Mouse (Mus musculus) embryonic facial prominence, embryonic 14.5 days (tissue): ENCODE results near the gene Nutm2. TPM values are rescaled to one million over a fixed set of nuclear protein-coding genes. Genes with fewer than 3 reads are reported as not detected.

ENCODE experiments used
- ATAC-seq: fragments of 200-750 bp; cut with Nextera tagmentation; 2 replicates; pipeline ENCODE4 v1.8.0; 2017; ENCODE audit warnings: low read depth, moderate number of reproducible peaks, moderate TSS enrichment
- DNase-seq: peaks from one replicate; pipeline ENCODE4 v3.0.0-alpha.2; 2015; ENCODE audit warnings: low spot score
- H3K27ac ChIP-seq: fragments of 300-500 bp; sonication (generic); replicated peaks from 2 replicates; pipeline ENCODE4 v1.5.1; 2014; ENCODE audit warnings: low read depth, mild to moderate bottlenecking, low read length, moderate library complexity
- H3K27me3 ChIP-seq: fragments of 300-500 bp; sonication (generic); replicated peaks from 2 replicates; pipeline ENCODE4 v1.6.1; 2014; ENCODE audit warnings: low read length; ENCODE audit not compliant: control insufficient read depth, insufficient read depth
- H3K36me3 ChIP-seq: fragments of 300-500 bp; sonication (generic); 2 replicates; pipeline ENCODE4 v1.6.1; 2014; ENCODE audit warnings: low read length, mixed read lengths; ENCODE audit not compliant: control insufficient read depth, insufficient read depth
- H3K4me1 ChIP-seq: fragments of 300-500 bp; sonication (generic); 2 replicates; pipeline ENCODE4 v1.6.1; 2014; ENCODE audit warnings: antibody characterized with exemption, low read length; ENCODE audit not compliant: control insufficient read depth, insufficient read depth
- H3K4me2 ChIP-seq: fragments of 300-500 bp; sonication (generic); 2 replicates; pipeline ENCODE4 v1.6.1; 2014; ENCODE audit warnings: low read depth, mild to moderate bottlenecking, low read length, moderate library complexity, mixed read lengths
- H3K4me3 ChIP-seq: fragments of 300-500 bp; sonication (generic); 2 replicates; pipeline ENCODE4 v1.5.1; 2014; ENCODE audit warnings: low read depth, mild to moderate bottlenecking, low read length
- H3K9ac ChIP-seq: fragments of 300-500 bp; sonication (generic); 2 replicates; pipeline ENCODE4 v1.6.1; 2014; ENCODE audit warnings: low read depth, mild to moderate bottlenecking, low read length, moderate library complexity, mixed read lengths
- H3K9me3 ChIP-seq: fragments of 300-500 bp; sonication (generic); 2 replicates; pipeline ENCODE4 v1.6.1; 2016; ENCODE audit warnings: low read length; ENCODE audit not compliant: control insufficient read depth
- WGBS: fragments of 180-500 bp; shearing (Covaris S2); extraction: QIAGEN DNeasy Blood & Tissue Kit; methylation state at CpG from one replicate; pipeline ENCODE4 v1.1.7; 2014; 5-methylcytosine and 5-hydroxymethylcytosine counted together
- polyA plus RNA-seq: library from polyadenylated mRNA; unstranded; fragments of >200 nt; fragmentation: Nextera tagmentation; extraction: Ambion mirVana; gene quantifications from 2 replicates; pipeline ENCODE4 v1.2.1, GENCODE M21; 2014

Nutm2 gene
- polyA plus RNA-seq, result not detected in 2 replicates

DNA sequence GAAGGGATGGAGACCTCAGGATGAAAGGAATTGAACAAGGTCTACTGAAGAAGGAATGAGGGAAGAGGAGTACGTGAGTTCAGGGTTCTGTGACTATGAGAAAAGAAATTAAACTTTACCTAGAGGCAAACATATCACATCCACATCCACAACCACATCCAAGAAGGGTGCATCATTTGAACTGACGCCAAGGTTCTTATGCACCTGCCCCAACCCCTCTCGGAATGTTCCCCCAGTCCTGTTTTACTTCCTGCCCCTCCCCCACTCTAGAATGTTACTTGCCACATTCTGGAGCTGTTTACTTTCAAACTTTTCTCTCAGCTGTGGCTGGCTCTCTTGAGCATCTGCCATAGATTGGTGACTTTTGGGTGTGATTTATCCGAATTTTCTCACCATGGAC, at the start of gene Nutm2:
Nutm2 (plus strand) TSS at position 301 of the 400 bp plus-strand sequence.
- WGBS, result 76% methylated on average over 4 of the region's 4 CpGs
- Histone ChIP-seq H3K4me2 (no peak within 1 kb of the TSS), H3K9ac (no peak within 1 kb of the TSS), H3K36me3 (no peaks in the 10 kb centered on the region), H3K4me1 (no peaks in the 10 kb centered on the region), H3K27me3 (no peaks in the 10 kb centered on the region), H3K9me3 (no peaks in the 10 kb centered on the region), H3K4me3 (no peak within 1 kb of the TSS), H3K27ac (no peak within 1 kb of the TSS)
- ATAC-seq, result no peak
- DNase-seq, result no peak

DNA sequence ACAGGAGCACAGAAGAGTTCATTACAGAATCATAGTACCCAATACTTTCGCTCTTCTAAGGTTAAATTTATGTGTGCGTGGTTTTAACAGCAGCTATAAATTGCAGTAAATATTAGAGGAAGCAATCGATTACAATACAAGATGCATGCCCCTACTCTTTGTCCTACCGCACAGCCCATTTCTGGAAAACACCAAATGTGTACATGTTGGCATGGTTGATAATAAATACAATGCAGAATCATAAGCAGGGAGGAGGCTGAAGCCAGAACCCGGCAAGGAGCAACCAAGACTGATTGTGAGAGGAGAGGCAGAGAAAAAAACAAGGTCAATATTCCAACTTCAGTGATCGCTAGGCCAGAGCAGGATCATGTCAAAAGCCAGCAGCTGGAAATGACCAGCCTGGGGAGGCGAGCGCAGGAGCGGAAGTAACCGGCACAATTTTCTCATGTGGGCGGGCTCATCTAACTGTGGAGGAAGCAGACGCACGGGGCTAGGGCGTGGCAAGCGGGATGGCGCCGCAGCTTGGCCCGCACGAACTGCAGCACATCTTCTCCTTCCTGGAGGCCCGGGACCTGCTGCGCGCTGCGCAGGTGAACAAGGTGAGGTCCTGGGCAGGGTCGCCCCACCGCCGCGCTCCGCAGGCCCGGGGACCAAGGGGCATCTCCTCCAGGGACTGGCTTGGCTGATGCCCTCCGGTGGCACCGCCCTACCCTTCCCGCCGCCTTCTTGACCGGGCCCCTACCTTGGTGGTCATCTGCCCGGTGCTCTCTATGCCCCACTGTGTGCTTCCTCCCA, 49.5 kb upstream of the Nutm2 start, which contains the start of gene Fbxw17:
Fbxw17 (plus strand) TSS at position 476 of the 795 bp plus-strand sequence.
- DNase-seq (peak; percentile 92), ATAC-seq (peak; percentile 97)
- Histone ChIP-seq H3K9me3 (no peaks in the 10 kb centered on the region), H3K4me2 (peak within 1 kb of the TSS; percentile 64), H3K4me3 (peak within 1 kb of the TSS; percentile 83), H3K4me1 (0 out of 2 replicates have a peak, but pooled peaks cover 3% of the 10 kb centered on the region), H3K27ac (peak within 1 kb of the TSS; percentile 56; the same call in 1 of the 2 replicates), H3K9ac (peak within 1 kb of the TSS; percentile 89), H3K27me3 (no peaks in the 10 kb centered on the region), H3K36me3 (peaks cover 20% of the 10 kb centered on the region; the same call in 1 of the 2 replicates)
- WGBS, result 22% methylated on average over 17 of the region's 35 CpGs

DNA sequence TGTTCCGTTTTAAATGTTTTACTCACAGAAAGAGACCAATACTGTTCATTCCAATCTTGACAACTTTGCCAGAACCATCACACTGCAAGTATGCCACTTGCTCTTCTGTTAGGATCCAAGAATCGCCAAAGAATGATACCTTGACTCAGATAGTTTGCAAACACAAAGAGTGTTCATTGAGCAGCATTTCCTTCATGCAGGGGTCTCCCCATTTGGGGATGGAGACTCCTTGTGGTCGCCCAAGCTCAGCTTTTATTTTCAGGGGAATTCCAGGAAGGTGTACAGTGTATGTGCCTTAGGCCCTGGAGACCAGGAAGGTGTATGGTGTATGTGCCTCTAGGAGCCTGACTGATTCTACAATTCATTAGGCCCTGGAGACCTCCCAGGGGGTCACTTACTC, 48.7 kb upstream of the Nutm2 start:
- DNase-seq, result peak; percentile 4
- H3K9me3 ChIP-seq, result no peaks in the 10 kb centered on the region
- H3K4me1 ChIP-seq, result 0 out of 2 replicates have a peak, but pooled peaks cover 3% of the 10 kb centered on the region
- H3K4me2 ChIP-seq, result peak overlapping the region; percentile 64
- H3K9ac ChIP-seq, result peak overlapping the region; percentile 89
- peaks cover 26% of the 10 kb centered on the region; the same call in 1 of the 2 replicates for H3K36me3 ChIP-seq
- H3K4me3 ChIP-seq, result peak overlapping the region; percentile 83
- H3K27me3 ChIP-seq, result no peaks in the 10 kb centered on the region
- ATAC-seq, result no peak
- peak overlapping the region; percentile 56; the same call in 1 of the 2 replicates for H3K27ac ChIP-seq
- 45% methylated on average over 3 of the region's 3 CpGs for WGBS

DNA sequence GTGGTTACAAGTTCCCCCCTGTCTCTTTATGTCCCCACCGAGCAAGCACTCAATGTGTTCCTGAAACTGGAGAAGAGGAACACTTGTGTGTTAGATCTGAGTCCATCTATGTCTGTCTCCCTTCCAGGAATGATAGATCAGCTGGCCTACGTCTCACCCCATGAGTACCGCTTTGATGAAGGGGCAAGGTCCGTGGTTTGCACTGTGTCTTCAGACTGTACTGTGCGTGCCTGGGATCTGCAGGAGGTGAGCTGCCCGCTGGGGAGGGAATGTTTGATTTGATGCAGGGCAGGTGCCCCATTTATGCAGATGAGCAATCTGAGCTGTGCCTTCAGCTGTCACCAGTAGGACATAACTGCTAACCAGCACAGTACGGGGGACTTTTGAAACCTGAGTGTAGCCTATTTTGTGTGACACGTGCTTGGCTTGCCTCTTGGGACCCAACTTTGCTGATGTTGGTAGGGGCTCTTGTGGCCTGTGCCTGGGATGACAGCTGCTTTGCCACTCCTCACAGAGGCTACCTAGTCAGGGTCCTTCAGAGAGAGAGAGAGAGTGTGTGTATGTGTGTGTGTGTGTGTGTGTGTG, 43.4 kb upstream of the Nutm2 start:
- Histone ChIP-seq H3K4me1 (0 out of 2 replicates have a peak, but pooled peaks cover 1% of the 10 kb centered on the region), H3K36me3 (peaks cover 79% of the 10 kb centered on the region), H3K4me3 (no peak overlapping the region), H3K9me3 (no peaks in the 10 kb centered on the region), H3K27me3 (no peaks in the 10 kb centered on the region), H3K4me2 (no peak overlapping the region), H3K27ac (no peak overlapping the region), H3K9ac (no peak overlapping the region)
- ATAC-seq (peak; percentile 84), DNase-seq (peak; percentile 16)
- 79% methylated on average over 8 of the region's 8 CpGs for WGBS

DNA sequence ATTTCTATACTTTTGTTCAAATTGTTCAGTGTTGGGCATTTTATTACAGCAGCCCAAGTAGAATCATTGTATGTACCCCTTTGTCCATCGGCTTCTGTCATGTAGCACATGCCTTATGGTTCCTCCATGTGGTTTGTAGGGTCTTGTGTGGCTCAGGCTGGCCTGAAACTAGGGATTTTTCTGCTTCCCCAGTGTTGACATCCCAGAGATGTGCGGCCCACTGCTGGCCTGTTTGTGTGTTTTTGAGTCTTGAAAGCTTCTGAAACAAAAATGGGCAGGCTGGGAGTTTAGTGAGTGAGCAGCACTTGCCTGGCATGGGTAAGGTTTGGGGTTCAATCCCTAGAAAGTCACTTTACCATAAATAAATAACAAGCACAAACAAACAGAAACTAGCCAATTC, 42.6 kb upstream of the Nutm2 start:
- H3K4me1 ChIP-seq, result no peaks in the 10 kb centered on the region
- no peak overlapping the region for H3K4me2 ChIP-seq
- no peaks in the 10 kb centered on the region for H3K9me3 ChIP-seq
- H3K27me3 ChIP-seq, result no peaks in the 10 kb centered on the region
- DNase-seq, result no peak
- ATAC-seq, result no peak
- H3K36me3 ChIP-seq, result peaks cover 86% of the 10 kb centered on the region
- H3K27ac ChIP-seq, result no peak overlapping the region
- H3K9ac ChIP-seq, result no peak overlapping the region
- H3K4me3 ChIP-seq, result no peak overlapping the region
- WGBS, result 93% methylated on average over 2 of the region's 2 CpGs

DNA sequence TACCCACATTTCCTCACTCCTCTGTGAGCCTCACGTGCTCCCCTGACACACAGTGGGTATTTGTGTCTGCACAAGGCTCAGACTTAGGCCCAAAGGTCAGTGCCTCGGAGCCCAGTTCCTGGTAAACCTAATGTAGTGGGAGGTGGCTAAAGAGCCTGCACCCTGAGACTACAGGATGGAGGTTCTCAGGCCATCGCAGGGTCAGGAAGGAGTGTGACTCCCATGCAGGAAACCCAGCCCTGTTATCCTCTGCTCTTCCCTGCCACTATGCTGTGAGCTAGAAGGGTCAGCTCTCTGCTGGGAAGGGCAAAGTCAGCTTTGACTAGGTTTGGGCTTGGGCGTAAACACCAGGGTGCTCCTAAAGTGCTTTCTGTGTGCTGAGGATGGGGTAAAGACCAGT, 40.4 kb upstream of the Nutm2 start:
- no peaks in the 10 kb centered on the region for H3K27me3 ChIP-seq
- no peak overlapping the region for H3K4me2 ChIP-seq
- WGBS, result 73% methylated on average over 4 of the region's 4 CpGs
- ATAC-seq, result no peak
- H3K27ac ChIP-seq, result no peak overlapping the region
- H3K9me3 ChIP-seq, result no peaks in the 10 kb centered on the region
- H3K4me1 ChIP-seq, result no peaks in the 10 kb centered on the region
- no peak overlapping the region for H3K4me3 ChIP-seq
- H3K36me3 ChIP-seq, result peaks cover 88% of the 10 kb centered on the region
- DNase-seq, result no peak
- H3K9ac ChIP-seq, result no peak overlapping the region

DNA sequence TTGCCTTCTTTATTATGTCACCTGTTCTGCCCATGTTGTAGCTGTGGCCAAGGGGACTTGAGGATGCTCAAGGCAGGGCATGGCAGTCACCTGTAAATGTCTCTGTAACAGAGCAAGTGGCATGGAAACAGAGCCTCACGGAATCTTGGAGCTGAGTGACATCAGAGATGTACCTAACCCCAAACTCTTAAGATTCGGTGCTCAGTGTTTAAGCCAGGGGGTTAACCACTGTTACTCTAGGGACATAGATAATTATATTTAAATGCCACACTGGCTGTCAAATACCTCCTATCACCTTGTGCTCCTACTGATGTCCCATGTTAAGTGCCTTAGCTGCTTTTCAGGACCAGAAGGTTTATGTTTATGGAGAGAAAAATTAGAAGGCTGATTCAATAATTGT, 23.3 kb upstream of the Nutm2 start, which contains the start of gene Gm47429:
Gm47429 (minus strand) TSS at position 101 of the 400 bp plus-strand sequence.
- DNase-seq (no peak), ATAC-seq (no peak)
- Histone ChIP-seq H3K4me1 (no peaks in the 10 kb centered on the region), H3K36me3 (no peaks in the 10 kb centered on the region), H3K27ac (no peak within 1 kb of the TSS), H3K27me3 (no peaks in the 10 kb centered on the region), H3K4me2 (no peak within 1 kb of the TSS), H3K9ac (no peak within 1 kb of the TSS), H3K9me3 (no peaks in the 10 kb centered on the region), H3K4me3 (no peak within 1 kb of the TSS)
- 73% methylated on average over 2 of the region's 2 CpGs for WGBS

DNA sequence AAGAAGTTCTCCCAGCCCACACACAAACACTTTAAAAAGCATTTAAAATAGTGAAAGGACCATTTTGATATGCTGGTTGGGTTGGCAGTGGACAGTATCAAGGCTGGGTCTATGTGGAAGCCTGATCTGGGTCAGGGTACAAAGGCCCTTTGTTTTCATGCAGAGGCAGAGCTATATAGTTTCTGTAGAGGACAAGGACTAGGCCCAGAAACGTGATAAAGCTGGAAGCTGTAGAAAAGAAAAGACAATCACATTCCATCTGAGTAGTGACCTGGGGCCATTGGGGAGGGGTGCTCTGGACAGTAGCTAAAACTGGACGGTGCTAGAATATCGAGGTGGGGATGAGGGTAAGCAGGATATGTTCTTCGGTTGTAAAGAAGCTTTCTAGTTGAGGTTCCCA, 21.8 kb upstream of the Nutm2 start:
- DNase-seq (no peak), ATAC-seq (no peak)
- Histone ChIP-seq H3K4me1 (no peaks in the 10 kb centered on the region), H3K9me3 (no peaks in the 10 kb centered on the region), H3K36me3 (no peaks in the 10 kb centered on the region), H3K9ac (no peak overlapping the region), H3K27ac (no peak overlapping the region), H3K27me3 (no peaks in the 10 kb centered on the region), H3K4me3 (no peak overlapping the region), H3K4me2 (no peak overlapping the region)
- 39% methylated on average over 4 of the region's 4 CpGs for WGBS
